Mouse (Mus musculus) T-helper 17 cell (primary cell): Measurements from ENCODE around the gene Babam2.
"Not testable (repeated sequence)": the region's sequence is repeated elsewhere in the genome, so short reads cannot be mapped to it uniquely, and the experiment has no call there.

Experiments
- in situ Hi-C, 2 experiments: fragments of 300-600 bp; cut with MboI, MseI; formaldehyde crosslinking; loops; 1 replicate in 1 of 2; 2 replicates in 1 of 2; pipeline ENCODE4 v1.15.1; 2025; ENCODE audit warnings: high pct_unique_total_duplicates in 2 of 2

Babam2 gene

GRCm38 (mm10) chr5:31931127-31931625, 233.7 kb downstream of the Babam2 start:
- in situ Hi-C loops, result loop anchor here (5.0 to 10.0 kb wide), 2 partner anchors 86 to 1044 kb away; no protein-coding TSS in a partner anchor

- in situ Hi-C loops, result loop anchor here (5.0 to 10.0 kb wide), 2 partner anchors 86 to 1043 kb away; no protein-coding TSS in a partner anchor
Measured at GRCm38 (mm10) chr5:31931637-31932036, 234.2 kb downstream of the Babam2 start.

- in situ Hi-C loops, result loop anchor here (5.0 to 10.0 kb wide), 2 partner anchors 84 to 1042 kb away; no protein-coding TSS in a partner anchor
Measured at GRCm38 (mm10) chr5:31933296-31933695, 235.8 kb downstream of the Babam2 start.

GRCm38 (mm10) chr5:31934397-31934796, 236.9 kb downstream of the Babam2 start:
- in situ Hi-C loops, result loop anchor here (5.0 to 10.0 kb wide), 2 partner anchors 83 to 1040 kb away; no protein-coding TSS in a partner anchor

GRCm38 (mm10) chr5:31935936-31936335, 238.5 kb downstream of the Babam2 start:
- in situ Hi-C loops, result loop anchor here in 1 of 2 experiments (10.0 kb wide), 1 partner anchor 1039 kb away; no protein-coding TSS in a partner anchor

GRCm38 (mm10) chr5:31936523-31936922, 239.0 kb downstream of the Babam2 start:
- in situ Hi-C loops, result loop anchor here in 1 of 2 experiments (10.0 kb wide), 1 partner anchor 1038 kb away; no protein-coding TSS in a partner anchor

GRCm38 (mm10) chr5:31940876-31941275, 243.4 kb downstream of the Babam2 start:
- in situ Hi-C loops, result no loop called here

GRCm38 (mm10) chr5:31947185-31947584, 249.7 kb downstream of the Babam2 start:
- in situ Hi-C loops, result no loop called here

- in situ Hi-C loops, result no loop called here
Measured at GRCm38 (mm10) chr5:31949389-31949788, 251.9 kb downstream of the Babam2 start.

GRCm38 (mm10) chr5:31950532-31950931, 253.0 kb downstream of the Babam2 start:
- in situ Hi-C loops, result no loop called here

GRCm38 (mm10) chr5:31955184-31955583, 257.7 kb downstream of the Babam2 start:
- in situ Hi-C loops, result loop anchor here in 1 of 2 experiments (5.0 kb wide), 1 partner anchor 82 kb away; no protein-coding TSS in a partner anchor

- in situ Hi-C loops, result loop anchor here in 1 of 2 experiments (5.0 kb wide), 1 partner anchor 81 kb away; no protein-coding TSS in a partner anchor
Measured at GRCm38 (mm10) chr5:31956336-31956735, 258.9 kb downstream of the Babam2 start.

GRCm38 (mm10) chr5:31959886-31960285, 262.4 kb downstream of the Babam2 start:
- in situ Hi-C loops, result loop anchor here in 1 of 2 experiments (5.0 kb wide), 1 partner anchor 77 kb away; no protein-coding TSS in a partner anchor

GRCm38 (mm10) chr5:31961423-31961822, 263.9 kb downstream of the Babam2 start:
- in situ Hi-C loops, result no loop called here

GRCm38 (mm10) chr5:31962346-31962745, 264.9 kb downstream of the Babam2 start:
- in situ Hi-C loops, result no loop called here

GRCm38 (mm10) chr5:31963352-31963751, 265.9 kb downstream of the Babam2 start:
- in situ Hi-C loops, result no loop called here

GRCm38 (mm10) chr5:31963851-31964250, 266.4 kb downstream of the Babam2 start:
- in situ Hi-C loops, result no loop called here

- in situ Hi-C loops, result loop anchor here in 1 of 2 experiments (5.0 kb wide), 1 partner anchor 51 kb away; no protein-coding TSS in a partner anchor
Measured at GRCm38 (mm10) chr5:31966741-31967140, 269.3 kb downstream of the Babam2 start.

- in situ Hi-C loops, result loop anchor here in 1 of 2 experiments (5.0 kb wide), 1 partner anchor 50 kb away; no protein-coding TSS in a partner anchor
Measured at GRCm38 (mm10) chr5:31967526-31967925, 270.0 kb downstream of the Babam2 start.

GRCm38 (mm10) chr5:31968046-31968506, 270.6 kb downstream of the Babam2 start:
- in situ Hi-C loops, result loop anchor here in 1 of 2 experiments (5.0 kb wide), 1 partner anchor 49 kb away; no protein-coding TSS in a partner anchor

GRCm38 (mm10) chr5:31972416-31972815, 274.9 kb downstream of the Babam2 start:
- in situ Hi-C loops, result not testable (repeated sequence)

GRCm38 (mm10) chr5:31974614-31975168, 277.2 kb downstream of the Babam2 start:
- in situ Hi-C loops, result no loop called here
